Mouse (Mus musculus) midbrain, embryonic 11.5 days (tissue): Measurements from ENCODE around the gene Morc1. TPM values are rescaled to one million over a fixed set of nuclear protein-coding genes. Genes with fewer than 3 reads are reported as not detected.

Experiments
- ATAC-seq: fragments of 200-750 bp; cut with Nextera tagmentation; 2 replicates; pipeline ENCODE4 v1.8.0; 2017; ENCODE audit warnings: moderate TSS enrichment, moderate library complexity; ENCODE audit not compliant: low FRiP score
- DNase-seq: peaks from one replicate; pipeline ENCODE4 v3.0.0; 2015; ENCODE audit warnings: low spot score; ENCODE audit errors: missing footprints
- H3K27ac ChIP-seq: fragments of 300-500 bp; sonication (generic); 2 replicates; pipeline ENCODE4 v1.5.1; 2014; ENCODE audit warnings: low read depth, low read length
- H3K27me3 ChIP-seq: fragments of 300-500 bp; sonication (generic); 2 replicates; pipeline ENCODE4 v1.6.1; 2014; ENCODE audit warnings: mild to moderate bottlenecking, low read length, moderate library complexity, mixed read lengths; ENCODE audit not compliant: control insufficient read depth, insufficient read depth
- H3K36me3 ChIP-seq: fragments of 300-500 bp; sonication (generic); 2 replicates; pipeline ENCODE4 v1.6.1; 2014; ENCODE audit warnings: mild to moderate bottlenecking, low read length, moderate library complexity, mixed read lengths; ENCODE audit not compliant: control insufficient read depth, insufficient read depth
- H3K4me1 ChIP-seq: fragments of 300-500 bp; sonication (generic); 2 replicates; pipeline ENCODE4 v1.6.1; 2014; ENCODE audit warnings: low read length; ENCODE audit not compliant: control insufficient read depth, insufficient read depth
- H3K4me2 ChIP-seq: fragments of 300-500 bp; sonication (generic); 2 replicates; pipeline ENCODE4 v1.6.1; 2014; ENCODE audit warnings: mild to moderate bottlenecking, moderate library complexity
- H3K4me3 ChIP-seq: fragments of 300-500 bp; sonication (generic); 2 replicates; pipeline ENCODE4 v1.5.1; 2014; ENCODE audit warnings: low read depth, low read length
- H3K9ac ChIP-seq: fragments of 300-500 bp; sonication (generic); 2 replicates; pipeline ENCODE4 v1.6.1; 2014; ENCODE audit warnings: low read length
- H3K9me3 ChIP-seq: fragments of 300-500 bp; sonication (generic); 2 replicates; pipeline ENCODE4 v1.6.1; 2016; ENCODE audit warnings: low read length; ENCODE audit not compliant: control insufficient read depth
- WGBS: fragments of 180-500 bp; shearing (Covaris S2); extraction: QIAGEN DNeasy Blood & Tissue Kit; methylation state at CpG from one replicate; pipeline ENCODE4 v1.1.7; 2014; 5-methylcytosine and 5-hydroxymethylcytosine counted together
- polyA plus RNA-seq: library from polyadenylated mRNA; unstranded; fragments of >200 nt; fragmentation: Nextera tagmentation; extraction: Ambion mirVana; gene quantifications from 2 replicates; pipeline ENCODE4 v1.2.1, GENCODE M21; 2014

The Morc1 gene
- polyA plus RNA-seq, 1 experiment from 2014 or later: not detected

GRCm38 (mm10) chr16:48562290-48563080, 131.4 kb downstream of the Morc1 start:
- WGBS: 11% methylated on average over 11 of the region's 11 CpGs
- Histone ChIP-seq H3K27ac (no peak overlapping the region), H3K27me3 (peaks cover 3% of the 10 kb centered on the region; the same call in 1 of the 2 replicates), H3K4me2 (no peak overlapping the region), H3K9me3 (no peaks in the 10 kb centered on the region), H3K4me1 (peaks cover 7% of the 10 kb centered on the region; the same call in 1 of the 2 replicates), H3K36me3 (no peaks in the 10 kb centered on the region), H3K9ac (no peak overlapping the region), H3K4me3 (no peak overlapping the region)
- DNase-seq (peak; percentile 93), ATAC-seq (peak; percentile 90)

GRCm38 (mm10) chr16:48570354-48570753, 139.3 kb downstream of the Morc1 start:
- Histone ChIP-seq H3K36me3 (no peaks in the 10 kb centered on the region), H3K4me2 (no peak overlapping the region), H3K27ac (no peak overlapping the region), H3K9ac (no peak overlapping the region), H3K4me3 (no peak overlapping the region), H3K4me1 (no peaks in the 10 kb centered on the region), H3K27me3 (no peaks in the 10 kb centered on the region), H3K9me3 (no peaks in the 10 kb centered on the region)
- ATAC-seq (peak; percentile 87), DNase-seq (peak; percentile 96)
- 18% methylated on average over 9 of the region's 9 CpGs for WGBS

- Histone ChIP-seq H3K36me3 (no peaks in the 10 kb centered on the region), H3K9me3 (no peaks in the 10 kb centered on the region), H3K9ac (no peak overlapping the region), H3K27me3 (no peaks in the 10 kb centered on the region), H3K27ac (no peak overlapping the region), H3K4me1 (no peaks in the 10 kb centered on the region), H3K4me3 (no peak overlapping the region), H3K4me2 (no peak overlapping the region)
- DNase-seq (no peak), ATAC-seq (no peak)
- WGBS: 88% methylated on average over 5 of the region's 5 CpGs
Observed at GRCm38 (mm10) chr16:48574072-48574471, 143.0 kb downstream of the Morc1 start.

- H3K9ac ChIP-seq: no peak overlapping the region
- DNase-seq (peak; percentile 14), ATAC-seq (no peak)
- no peak overlapping the region for H3K4me2 ChIP-seq
- H3K27me3 ChIP-seq: no peaks in the 10 kb centered on the region
- no peak overlapping the region for H3K27ac ChIP-seq
- WGBS: 86% methylated on average over 3 of the region's 3 CpGs
- H3K9me3 ChIP-seq: no peaks in the 10 kb centered on the region
- H3K36me3 ChIP-seq: no peaks in the 10 kb centered on the region
- no peaks in the 10 kb centered on the region for H3K4me1 ChIP-seq
- H3K4me3 ChIP-seq: no peak overlapping the region
Observed at GRCm38 (mm10) chr16:48574499-48574898, 143.5 kb downstream of the Morc1 start.

GRCm38 (mm10) chr16:48585369-48585768, 154.3 kb downstream of the Morc1 start:
- no peak overlapping the region for H3K4me2 ChIP-seq
- no peaks in the 10 kb centered on the region for H3K9me3 ChIP-seq
- no peaks in the 10 kb centered on the region for H3K36me3 ChIP-seq
- WGBS: 72% methylated on average over 6 of the region's 6 CpGs
- no peaks in the 10 kb centered on the region for H3K27me3 ChIP-seq
- H3K4me1 ChIP-seq: no peaks in the 10 kb centered on the region
- no peak overlapping the region for H3K27ac ChIP-seq
- no peak for DNase-seq
- ATAC-seq: no peak
- no peak overlapping the region for H3K4me3 ChIP-seq
- no peak overlapping the region for H3K9ac ChIP-seq

GRCm38 (mm10) chr16:48594457-48594856, 163.4 kb downstream of the Morc1 start:
- ATAC-seq (no peak), DNase-seq (no peak)
- H3K4me3 ChIP-seq: no peak overlapping the region
- H3K9me3 ChIP-seq: no peaks in the 10 kb centered on the region
- no peak overlapping the region for H3K27ac ChIP-seq
- no peaks in the 10 kb centered on the region for H3K36me3 ChIP-seq
- no peak overlapping the region for H3K4me2 ChIP-seq
- no peaks in the 10 kb centered on the region for H3K27me3 ChIP-seq
- H3K4me1 ChIP-seq: no peaks in the 10 kb centered on the region
- H3K9ac ChIP-seq: no peak overlapping the region
- 92% methylated on average over 5 of the region's 5 CpGs for WGBS

- Histone ChIP-seq H3K9ac (no peak overlapping the region), H3K27ac (no peak overlapping the region), H3K36me3 (no peaks in the 10 kb centered on the region), H3K9me3 (no peaks in the 10 kb centered on the region), H3K4me2 (no peak overlapping the region), H3K4me3 (no peak overlapping the region), H3K4me1 (no peaks in the 10 kb centered on the region), H3K27me3 (no peaks in the 10 kb centered on the region)
- 88% methylated on average over 1 of the region's 1 CpGs for WGBS
- no peak for ATAC-seq
- no peak for DNase-seq
Observed at GRCm38 (mm10) chr16:48595216-48595615, 164.2 kb downstream of the Morc1 start.

GRCm38 (mm10) chr16:48603735-48604211, 172.7 kb downstream of the Morc1 start:
- no peak overlapping the region for H3K9ac ChIP-seq
- H3K36me3 ChIP-seq: no peaks in the 10 kb centered on the region
- 94% methylated on average over 2 of the region's 2 CpGs for WGBS
- no peaks in the 10 kb centered on the region for H3K9me3 ChIP-seq
- H3K27ac ChIP-seq: no peak overlapping the region
- DNase-seq (peak; percentile 21), ATAC-seq (no peak)
- no peak overlapping the region for H3K4me3 ChIP-seq
- no peaks in the 10 kb centered on the region for H3K27me3 ChIP-seq
- no peak overlapping the region for H3K4me2 ChIP-seq
- H3K4me1 ChIP-seq: no peaks in the 10 kb centered on the region

- Histone ChIP-seq H3K9ac (no peak overlapping the region), H3K4me1 (no peaks in the 10 kb centered on the region), H3K4me2 (no peak overlapping the region), H3K27ac (no peak overlapping the region), H3K4me3 (no peak overlapping the region), H3K9me3 (no peaks in the 10 kb centered on the region), H3K27me3 (no peaks in the 10 kb centered on the region), H3K36me3 (no peaks in the 10 kb centered on the region)
- 56% methylated on average over 4 of the region's 4 CpGs for WGBS
- ATAC-seq (no peak), DNase-seq (peak; percentile 79)
Observed at GRCm38 (mm10) chr16:48606476-48607038, 175.5 kb downstream of the Morc1 start.
